Comparison of ENCODE assay signal across 18 mouse cellular contexts in the genomic region with DNA sequence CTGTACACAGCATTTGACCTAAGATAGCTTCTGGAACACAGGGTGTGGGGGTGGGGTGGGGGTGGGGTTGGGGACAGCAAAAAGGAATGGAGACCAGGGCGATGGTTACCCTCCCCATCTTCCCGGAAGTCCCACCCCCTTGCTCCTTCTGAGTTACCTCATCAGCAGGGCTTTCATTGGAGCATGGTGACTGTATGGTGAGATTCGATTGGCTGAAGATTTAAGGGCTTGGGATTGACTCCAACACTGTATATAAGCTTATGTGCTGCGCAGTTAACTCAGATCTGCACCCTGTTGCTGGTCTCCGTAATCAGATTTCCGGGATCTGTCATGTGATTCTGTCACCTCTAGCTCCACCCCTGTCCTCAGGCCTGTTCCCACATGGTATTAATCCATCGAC.
"Had no signal": no experiment of that assay in that cellular context is flagged by ENCODE, and none has a peak within 500 bp of the region (broad histone marks: within the 10 kb centered on the region; RNA-seq: fewer than 3 reads in every experiment).

No protein-coding gene starts in this region.

- H3K36me3 ChIP-seq: liver, embryonic 15.5 days; lung, embryonic 15.5 days; midbrain, embryonic 13.5 days; midbrain, embryonic 15.5 days; neural tube, embryonic 12.5 days had no signal

- H3K27me3 ChIP-seq: liver, embryonic 15.5 days; lung, embryonic 15.5 days; megakaryocyte, embryonic 14.5 days; midbrain, embryonic 13.5 days; midbrain, embryonic 15.5 days; neural tube, embryonic 12.5 days had no signal

- H3K4me1 ChIP-seq: liver, embryonic 15.5 days; lung, embryonic 15.5 days; megakaryocyte, embryonic 14.5 days; neural tube, embryonic 12.5 days had no signal

- H3K9ac ChIP-seq: liver, embryonic 15.5 days; liver, postnatal 0 days; lung, embryonic 15.5 days; midbrain, embryonic 13.5 days; midbrain, embryonic 15.5 days; neural tube, embryonic 12.5 days had no signal

- H3K4me3 ChIP-seq: liver, embryonic 15.5 days; lung, embryonic 15.5 days; megakaryocyte, embryonic 14.5 days; midbrain, embryonic 13.5 days; midbrain, embryonic 15.5 days; neural tube, embryonic 12.5 days had no signal

- ATAC-seq: liver, postnatal 0 days; lung, postnatal 0 days; midbrain, embryonic 15.5 days had no signal

- H3K9me3 ChIP-seq: liver, embryonic 15.5 days; lung, embryonic 15.5 days; midbrain, embryonic 13.5 days; midbrain, embryonic 15.5 days; neural tube, embryonic 12.5 days had no signal

- DNase-seq: liver, postnatal 0 days; lung, adult 2 months; lung, postnatal 14 days; lung, postnatal 36 days; right cerebral cortex, postnatal 14 days; spleen, adult 18-20 months; thymus, adult 18-20 months; thymus, postnatal 14 days; thymus, postnatal 36 days had no signal

- H3K4me2 ChIP-seq: liver, embryonic 15.5 days; lung, embryonic 15.5 days; midbrain, embryonic 11.5 days; midbrain, embryonic 13.5 days; midbrain, embryonic 15.5 days; neural tube, embryonic 12.5 days had no signal

- H3K27ac ChIP-seq: liver, embryonic 15.5 days; lung, embryonic 15.5 days; macrophage; midbrain, embryonic 13.5 days; midbrain, embryonic 15.5 days; neural tube, embryonic 12.5 days had no signal
